ENCODE assay signal across 18 mouse cellular contexts in genomic region chr10:43651915-43652314, GRCm38 (mm10).
"Had no signal": no experiment of that assay in that cellular context is flagged by ENCODE, and none has a peak within 500 bp of the region (broad histone marks: within the 10 kb centered on the region; RNA-seq: fewer than 3 reads in every experiment).

No protein-coding gene starts in this region.

- H3K4me3 ChIP-seq: midbrain, embryonic 10.5 days; midbrain, embryonic 12.5 days; myocyte; neural tube, embryonic 13.5 days; neural tube, embryonic 15.5 days had no signal

- H3K4me2 ChIP-seq: lung, embryonic 14.5 days; midbrain, embryonic 12.5 days; neural tube, embryonic 13.5 days; neural tube, embryonic 15.5 days had no signal

- H3K4me1 ChIP-seq: midbrain, embryonic 12.5 days; neural tube, embryonic 13.5 days had no signal

- H3K9me3 ChIP-seq: midbrain, embryonic 10.5 days; midbrain, embryonic 12.5 days; neural tube, embryonic 13.5 days; neural tube, embryonic 15.5 days had no signal

- ATAC-seq: midbrain, embryonic 16.5 days had no signal

- H3K36me3 ChIP-seq: midbrain, embryonic 10.5 days; midbrain, embryonic 12.5 days; neural tube, embryonic 13.5 days; neural tube, embryonic 15.5 days had no signal

- H3K9ac ChIP-seq: lung, embryonic 14.5 days; midbrain, embryonic 12.5 days; neural tube, embryonic 13.5 days; neural tube, embryonic 15.5 days had no signal

- H3K27me3 ChIP-seq: midbrain, embryonic 12.5 days; neural tube, embryonic 13.5 days; neural tube, embryonic 15.5 days had no signal

- H3K27ac ChIP-seq: midbrain, embryonic 10.5 days; midbrain, embryonic 12.5 days; neural tube, embryonic 13.5 days; neural tube, embryonic 15.5 days had no signal

- DNase-seq: lung, postnatal 10 days; lung, postnatal 4 days; midbrain, embryonic 14.5 days; retina, postnatal 1 day; right cerebral cortex, adult 18-20 months; right cerebral cortex, postnatal 25 days; right cerebral cortex, postnatal 4 days; spleen, adult 18-20 months; thymus, adult 18-20 months; thymus, postnatal 14 days; thymus, postnatal 36 days had no signal
